Mouse (Mus musculus): Measurements from ENCODE around the gene Dynll1.
"Not testable (repeated sequence)": the region's sequence is repeated elsewhere in the genome, so short reads cannot be mapped to it uniquely, and the experiment has no call there.

Gene Dynll1

GRCm38 (mm10) chr5:115312354-115312753 is 11.6 kb upstream of the Dynll1 start:
- DNase-seq = no peak

- DNase-seq = not testable (repeated sequence)
Measured at GRCm38 (mm10) chr5:115302190-115302589, 1.4 kb upstream of the Dynll1 start.

- no peak for DNase-seq
Measured at GRCm38 (mm10) chr5:115301615-115302014, 816 bp upstream of the Dynll1 start.

- peak; percentile 52 to 55 for DNase-seq
Measured at GRCm38 (mm10) chr5:115300035-115300744, 609 bp downstream of the Dynll1 start.

GRCm38 (mm10) chr5:115296347-115296746 is 4.5 kb downstream of the Dynll1 start:
- DNase-seq = no peak

- DNase-seq = no peak
Measured at GRCm38 (mm10) chr5:115294173-115294572, 6.6 kb downstream of the Dynll1 start.

- DNase-seq = no peak
Measured at GRCm38 (mm10) chr5:115284735-115285134, 16.1 kb downstream of the Dynll1 start.

- DNase-seq = peak in 1 of 2 experiments; percentile 34
Measured at GRCm38 (mm10) chr5:115280050-115280687, 20.6 kb downstream of the Dynll1 start.

- DNase-seq = peak; percentile 93
Measured at GRCm38 (mm10) chr5:115279226-115280049, 21.4 kb downstream of the Dynll1 start, which contains the start of gene Coq5. Gene Coq5 (plus strand): TSS chr5:115279666.

- DNase-seq = no peak
Measured at GRCm38 (mm10) chr5:115278785-115279184, 22.0 kb downstream of the Dynll1 start.

- DNase-seq = no peak
Measured at GRCm38 (mm10) chr5:115278053-115278452, 22.7 kb downstream of the Dynll1 start.

- DNase-seq = peak in 1 of 2 experiments; percentile 29
Measured at GRCm38 (mm10) chr5:115275998-115276397, 24.8 kb downstream of the Dynll1 start.

GRCm38 (mm10) chr5:115274771-115275170 is 26.0 kb downstream of the Dynll1 start:
- no peak for DNase-seq

- DNase-seq = no peak
Measured at GRCm38 (mm10) chr5:115274353-115274752, 26.4 kb downstream of the Dynll1 start.

GRCm38 (mm10) chr5:115273549-115274135 is 27.2 kb downstream of the Dynll1 start:
- DNase-seq = no peak

GRCm38 (mm10) chr5:115272812-115273548 is 27.8 kb downstream of the Dynll1 start, which contains the start of gene Rnf10:
Gene Rnf10 (minus strand): TSS chr5:115272898.
- peak; percentile 95 to 100 for DNase-seq

- DNase-seq = peak; percentile 14 to 35
Measured at GRCm38 (mm10) chr5:115271931-115272811, 28.6 kb downstream of the Dynll1 start.

- no peak for DNase-seq
Measured at GRCm38 (mm10) chr5:115269969-115270368, 30.8 kb downstream of the Dynll1 start.

GRCm38 (mm10) chr5:115268266-115268665 is 32.5 kb downstream of the Dynll1 start:
- no peak for DNase-seq

- DNase-seq = no peak
Measured at GRCm38 (mm10) chr5:115267469-115268045, 33.2 kb downstream of the Dynll1 start.

Measured in cerebellum, postnatal 36 days (tissue).